Mouse (Mus musculus): ENCODE measurements at regions not wholly inside any gene's neighbourhood (a gene's known extent, or its start where the extent isn't known, plus 50 kb on each side); places are given as distances from the start of the nearest gene placed in this dataset.
"Not testable (repeated sequence)": the region's sequence is repeated elsewhere in the genome, so short reads cannot be mapped to it uniquely, and the experiment has no call there.

DNA sequence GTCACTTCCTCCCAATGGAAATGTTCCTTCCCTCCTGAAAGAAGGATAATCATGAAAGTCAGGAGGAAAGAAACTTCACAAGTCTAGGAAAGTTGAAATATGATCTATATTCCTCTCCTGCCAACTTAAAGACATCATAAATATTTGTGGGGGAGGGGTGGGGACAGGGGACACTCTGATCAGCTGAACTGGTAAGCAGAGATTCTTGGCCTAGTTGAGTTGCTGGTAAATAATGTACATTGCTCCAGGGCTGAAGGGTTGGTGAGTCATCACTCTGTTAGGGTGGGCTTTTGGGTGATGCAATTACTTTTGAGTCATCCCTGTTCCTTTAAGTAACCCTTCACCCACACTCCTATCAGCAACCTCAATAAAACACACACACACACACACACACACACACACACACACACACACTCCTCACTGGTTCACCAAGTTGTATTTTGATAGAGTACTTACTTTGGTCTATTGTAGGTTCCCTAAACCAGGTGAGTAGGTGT is 56.0 kb downstream of the Ccdc71l start:
- no peak for DNase-seq (ENCODE audit: low spot score)

DNA sequence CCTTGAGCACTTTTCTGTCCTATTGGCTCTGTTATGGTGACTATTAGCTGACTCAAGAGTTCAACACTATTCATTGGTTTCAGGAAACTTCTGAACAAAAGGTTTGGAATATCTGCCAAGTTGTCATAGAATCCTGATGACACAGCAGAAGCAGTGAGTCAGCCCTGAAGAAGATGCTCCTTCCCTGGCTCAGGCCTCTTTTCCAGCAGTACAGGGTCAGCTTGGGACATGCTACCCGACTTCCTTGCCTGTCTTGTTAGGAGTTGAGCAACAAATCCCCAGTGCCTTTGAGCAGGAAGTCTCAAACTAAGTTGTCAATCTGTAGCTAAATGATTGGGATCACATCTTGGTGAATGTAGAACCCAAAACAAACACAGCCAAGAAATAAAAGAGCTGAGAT is 56.6 kb downstream of the Ccdc71l start:
- no peak for DNase-seq (ENCODE audit: low spot score)

DNA sequence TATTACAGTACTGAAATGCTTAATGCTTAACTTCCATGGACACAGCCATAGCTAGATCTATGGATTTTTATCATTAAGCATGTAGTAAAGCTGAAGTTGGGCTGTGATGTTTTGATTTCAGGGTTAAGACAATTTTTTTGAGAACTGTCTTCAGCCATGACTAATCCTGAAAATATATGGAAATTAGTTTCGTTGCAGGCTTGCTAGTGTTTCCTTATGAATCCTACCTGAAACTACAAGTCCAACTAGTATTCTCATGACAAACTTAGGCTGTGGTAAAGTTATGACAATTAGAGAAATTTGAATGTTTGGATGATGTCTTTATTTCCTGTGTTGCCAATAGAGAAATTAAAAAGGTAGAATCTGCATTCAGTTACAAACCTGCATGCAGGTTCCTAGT is 59.7 kb downstream of the Ccdc71l start:
- no peak for DNase-seq (ENCODE audit: low spot score)

DNA sequence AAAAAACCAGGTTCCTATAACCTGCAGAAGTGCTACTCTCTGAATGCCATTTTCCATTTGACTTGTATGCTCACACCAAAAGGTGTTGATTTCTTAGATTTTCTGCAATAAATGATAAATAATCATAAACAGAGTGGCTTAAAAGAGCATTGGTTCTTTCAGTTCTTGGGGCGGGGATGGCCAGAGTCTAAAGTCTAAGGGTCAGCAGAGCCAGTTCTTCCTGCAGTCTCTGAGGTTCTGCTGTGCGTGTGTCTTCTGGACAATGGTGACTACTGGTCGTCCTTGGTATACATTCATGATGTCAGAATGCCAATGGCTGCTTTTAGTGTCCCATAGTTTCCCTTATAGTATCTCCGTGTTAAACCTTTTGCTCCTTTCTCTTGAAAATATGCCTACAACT is 66.3 kb downstream of the Ccdc71l start:
- DNase-seq (ENCODE audit: low spot score): no peak

DNA sequence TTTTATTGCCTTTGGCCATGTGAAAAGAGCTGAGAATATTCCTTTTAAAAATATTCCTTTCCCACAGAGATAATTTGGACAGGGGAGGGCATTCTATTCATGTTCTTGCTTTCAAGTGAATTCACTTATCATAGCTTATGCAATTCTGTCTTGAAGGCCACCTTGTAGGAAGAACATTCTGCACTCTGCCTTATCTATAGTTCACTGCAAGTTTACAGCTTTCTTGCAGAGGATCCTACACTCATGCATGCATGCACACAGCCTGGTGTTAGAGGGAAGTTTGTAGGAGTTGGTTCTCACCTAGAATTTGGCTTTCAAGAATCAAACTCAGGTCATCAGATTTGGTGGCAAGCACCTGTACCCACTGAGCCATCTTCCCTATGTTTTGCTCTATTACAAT is 67.4 kb downstream of the Ccdc71l start:
- DNase-seq (ENCODE audit: low spot score): no peak

DNA sequence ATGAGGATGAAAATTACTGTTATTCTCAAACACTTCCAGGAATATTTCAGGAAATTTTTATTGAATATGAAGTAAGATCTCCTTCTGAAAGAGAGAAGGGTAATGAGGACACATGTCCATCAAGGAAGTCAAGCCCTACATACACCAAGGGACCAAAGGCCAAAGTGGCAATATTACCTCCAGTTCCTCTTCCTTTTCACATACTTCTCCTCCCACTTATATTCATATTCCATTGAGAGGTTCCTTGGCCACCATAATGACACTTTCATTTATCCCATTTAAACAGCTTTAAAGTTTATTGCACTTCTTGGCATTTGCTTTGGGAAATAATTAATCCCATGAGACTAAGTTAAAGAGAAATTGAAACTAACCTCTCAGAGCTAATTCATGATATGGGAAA is 70.9 kb downstream of the Ccdc71l start:
- DNase-seq (ENCODE audit: low spot score): no peak

DNA sequence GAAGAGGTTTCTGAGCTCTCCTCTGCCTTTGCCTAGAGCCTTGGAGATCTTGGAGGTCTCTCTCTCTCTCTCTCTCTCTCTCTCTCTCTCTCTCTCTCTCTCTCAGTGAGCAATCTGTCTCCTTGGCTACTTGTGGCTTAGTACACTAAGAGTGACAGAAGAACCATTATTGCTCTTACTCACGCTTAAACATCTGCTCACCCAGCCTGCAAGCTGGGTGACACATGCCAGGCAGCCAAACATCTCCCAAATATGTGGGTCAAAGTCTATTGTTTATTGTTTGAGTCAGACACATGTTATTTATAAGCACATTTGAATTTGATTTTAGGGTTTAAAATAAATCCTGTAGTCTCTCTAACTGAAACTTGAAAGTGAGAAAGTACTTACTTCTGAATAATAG is 72.7 kb downstream of the Ccdc71l start:
- DNase-seq (ENCODE audit: low spot score): no peak

DNA sequence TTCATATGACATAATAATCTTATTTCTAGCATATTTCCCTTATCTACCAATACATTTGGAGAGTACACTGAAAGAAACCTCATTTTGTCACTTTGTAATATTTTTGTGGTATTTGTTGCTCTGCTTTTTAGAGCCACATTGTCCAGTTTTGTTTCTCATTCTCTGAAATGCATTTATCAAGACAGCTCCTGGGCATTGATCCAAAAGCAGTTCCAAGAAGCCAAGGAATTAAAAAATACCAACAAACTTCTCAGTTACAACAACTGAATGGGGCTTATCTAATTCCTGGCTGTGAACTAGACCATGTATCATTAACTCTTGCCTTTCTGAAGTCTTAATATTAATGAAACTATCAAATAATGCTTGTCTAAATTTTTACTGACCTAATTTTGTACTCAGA is 76.3 kb downstream of the Ccdc71l start:
- no peak for DNase-seq (ENCODE audit: low spot score)

DNA sequence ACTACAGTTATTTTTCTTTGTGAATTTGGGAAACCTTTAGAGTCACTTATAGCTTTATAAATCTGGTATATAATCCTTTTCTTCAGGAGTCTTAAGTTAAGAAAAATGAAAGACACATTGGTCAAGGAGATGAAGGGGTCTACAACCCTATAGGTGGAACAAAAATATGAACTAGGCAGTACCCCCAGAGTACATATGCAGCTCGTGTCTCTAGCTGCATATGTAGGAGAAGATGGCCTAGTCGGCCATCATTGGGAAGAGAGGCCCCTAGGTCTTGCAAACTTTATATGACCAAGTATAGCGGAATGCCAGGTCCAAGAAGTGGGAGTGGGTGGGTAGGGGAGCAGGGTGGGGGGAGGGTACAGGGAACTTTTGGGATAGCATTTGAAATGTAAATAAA is 76.7 kb downstream of the Ccdc71l start:
- not testable (repeated sequence) for DNase-seq (ENCODE audit: low spot score)

DNA sequence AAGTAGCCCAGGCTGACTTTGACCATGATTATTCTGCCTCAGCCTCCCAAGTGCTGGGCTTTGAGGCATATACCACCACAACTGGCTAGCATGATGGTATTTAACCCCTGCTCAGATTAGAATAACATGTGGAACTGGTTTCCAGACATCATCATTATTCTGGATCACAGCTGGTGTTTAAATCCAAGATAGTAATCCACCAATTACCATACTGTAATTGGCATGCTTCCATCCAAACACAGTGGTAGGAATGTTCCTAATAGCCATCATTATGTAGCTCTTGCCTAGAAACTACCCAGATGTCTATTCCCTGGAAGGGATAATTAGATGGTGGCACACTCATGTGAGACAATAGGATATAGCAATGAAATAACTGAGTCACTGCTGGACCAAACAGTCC is 77.4 kb downstream of the Ccdc71l start:
- DNase-seq (ENCODE audit: low spot score): no peak

DNA sequence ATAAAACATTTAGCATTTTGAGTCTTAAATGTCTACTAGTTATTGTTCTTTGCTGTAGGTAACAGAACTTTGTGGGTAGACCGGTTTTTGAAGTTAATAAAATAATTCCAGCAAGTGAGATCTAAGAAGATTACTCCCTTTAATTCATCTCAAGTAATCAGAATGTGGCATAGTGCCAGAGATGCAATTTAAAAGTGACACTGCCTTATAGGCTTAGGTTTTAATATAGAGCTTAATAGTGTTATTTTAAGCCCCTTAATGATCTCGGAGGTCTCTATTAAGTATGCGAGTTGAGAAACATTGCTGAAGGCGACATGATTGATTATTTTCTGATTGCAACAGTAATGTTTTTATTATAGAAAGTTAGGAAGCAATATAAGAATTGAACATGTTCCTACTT is 78.3 kb downstream of the Ccdc71l start:
- no peak for DNase-seq (ENCODE audit: low spot score)

DNA sequence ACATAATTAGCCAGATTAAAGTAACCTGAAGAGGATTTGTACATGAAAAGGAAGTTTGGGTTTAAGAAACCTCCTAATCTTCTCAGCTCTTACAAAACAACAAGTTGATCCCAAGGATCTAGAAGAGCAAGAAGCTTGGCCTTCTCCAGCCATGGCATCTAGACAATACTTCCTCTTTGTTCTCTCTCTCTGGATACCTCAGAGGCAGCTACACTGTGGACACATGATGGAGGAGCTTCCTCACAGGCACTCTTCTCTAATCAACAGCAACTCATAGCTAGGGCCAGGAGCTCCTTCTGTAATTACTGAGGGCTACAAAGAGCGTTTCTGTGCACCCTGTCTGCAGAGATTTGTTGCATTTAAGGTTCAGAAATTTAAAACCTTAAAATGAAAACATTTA is 79.9 kb downstream of the Ccdc71l start:
- DNase-seq (ENCODE audit: low spot score): no peak

DNA sequence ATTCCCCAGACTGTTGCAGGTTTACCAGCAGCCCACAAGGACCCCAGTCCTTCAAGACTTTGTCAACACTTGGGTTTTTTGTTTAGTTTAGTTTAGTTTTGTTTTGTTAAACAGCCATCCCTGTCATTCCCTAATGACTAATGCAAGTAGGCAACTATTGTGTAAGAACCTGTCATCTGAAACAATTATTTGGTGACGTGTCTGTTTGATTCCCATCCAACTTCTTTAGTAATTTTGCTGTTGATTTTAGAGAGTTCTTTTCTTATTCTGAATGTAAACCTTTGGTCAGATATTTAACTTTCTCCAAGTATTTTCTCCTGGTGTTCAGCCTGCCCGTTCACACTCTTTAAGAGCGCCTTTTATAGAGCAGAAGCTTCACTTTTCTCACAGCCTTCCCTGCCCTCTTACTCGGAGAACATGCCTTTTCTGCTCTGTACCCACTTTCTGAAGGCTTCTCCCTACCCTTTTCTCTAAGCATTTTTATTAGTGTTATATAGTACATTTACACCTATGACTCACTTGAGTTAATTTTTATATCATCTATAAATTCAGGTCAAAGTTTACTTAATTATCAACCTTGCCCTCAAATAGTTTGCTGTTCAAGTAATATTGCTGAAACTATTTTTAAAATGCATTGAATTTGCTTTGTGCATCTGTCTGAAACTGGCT is 82.0 kb downstream of the Ccdc71l start:
- no peak for DNase-seq (ENCODE audit: low spot score)

DNA sequence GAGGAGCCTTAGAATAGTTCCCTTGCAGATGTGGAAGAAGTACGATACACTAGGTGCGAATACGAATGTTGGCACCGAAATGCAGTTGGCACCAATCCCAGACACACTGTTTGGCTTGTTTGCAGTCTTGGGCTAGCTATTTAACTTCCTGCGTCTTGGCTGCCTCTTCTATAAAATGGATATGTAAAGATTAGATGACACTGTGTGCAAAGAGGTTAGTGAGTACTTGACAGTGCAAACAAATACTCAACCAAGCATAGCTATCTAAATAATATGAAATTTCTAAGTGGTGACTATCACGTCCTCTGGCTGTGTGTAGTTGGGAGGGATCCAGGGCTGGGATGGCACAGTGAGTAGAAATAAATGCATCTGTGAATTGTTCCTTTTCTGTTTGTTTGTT is 86.9 kb downstream of the Ccdc71l start:
- DNase-seq (ENCODE audit: low spot score): peak; percentile 47

DNA sequence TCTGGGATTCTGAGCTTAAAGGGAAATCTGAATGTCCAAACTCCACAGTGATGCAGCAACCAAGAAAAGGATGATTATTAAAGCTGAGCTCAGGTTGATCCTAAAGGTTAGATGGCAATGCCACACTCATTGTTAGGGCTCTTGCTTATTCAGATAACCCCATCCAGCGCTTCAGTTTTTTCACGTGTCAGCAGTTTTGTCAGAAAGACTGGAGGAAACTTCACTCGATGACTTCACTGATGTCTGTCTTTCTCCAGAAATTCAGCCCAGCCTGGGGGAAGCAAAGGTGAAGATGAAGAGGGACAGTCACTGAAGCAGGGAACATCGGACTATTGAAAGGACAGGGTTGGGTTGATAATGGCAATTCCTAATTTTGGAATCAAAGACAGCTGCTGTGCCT is 91.4 kb downstream of the Ccdc71l start:
- no peak for DNase-seq (ENCODE audit: low spot score)

DNA sequence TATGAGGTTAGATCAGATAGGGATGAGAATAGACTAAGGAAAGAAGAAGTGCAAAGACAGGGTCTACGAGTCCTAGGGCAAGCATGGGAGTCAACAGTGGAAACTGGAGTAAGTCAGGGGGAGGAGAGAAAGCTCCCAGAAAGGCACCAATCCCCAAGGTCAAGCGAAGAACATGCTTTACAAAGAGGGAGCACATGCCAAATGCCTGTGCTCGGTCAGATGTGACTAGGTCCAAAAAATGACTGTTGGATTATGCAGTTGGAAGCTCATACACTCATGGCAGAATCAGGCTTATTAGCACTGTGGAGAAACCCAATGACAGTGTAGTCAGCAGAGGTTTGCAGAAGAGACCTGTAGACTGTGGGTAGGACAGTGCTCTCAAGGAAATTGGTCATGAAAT is 100.9 kb downstream of the Ccdc71l start:
- no peak for DNase-seq (ENCODE audit: low spot score)

DNA sequence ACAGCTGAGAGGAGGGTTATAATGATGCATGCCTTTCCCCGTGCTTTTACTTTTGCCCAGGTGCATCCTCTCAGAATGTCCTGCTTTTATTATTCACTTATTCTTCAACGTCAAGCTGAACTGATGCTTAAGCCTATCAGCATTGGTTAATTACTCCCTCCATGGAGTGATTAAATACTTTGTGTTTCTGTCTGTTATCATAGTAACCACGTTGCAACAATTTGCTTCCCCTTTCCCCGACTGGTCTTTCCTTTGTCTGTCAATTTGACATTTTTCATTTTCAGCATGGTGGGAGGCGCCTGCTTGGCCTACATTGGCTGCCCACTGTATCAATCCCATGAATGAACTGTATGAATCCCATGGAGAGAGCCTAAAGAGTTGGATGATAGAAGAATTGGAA is 101.8 kb downstream of the Ccdc71l start:
- DNase-seq (ENCODE audit: low spot score): no peak

DNA sequence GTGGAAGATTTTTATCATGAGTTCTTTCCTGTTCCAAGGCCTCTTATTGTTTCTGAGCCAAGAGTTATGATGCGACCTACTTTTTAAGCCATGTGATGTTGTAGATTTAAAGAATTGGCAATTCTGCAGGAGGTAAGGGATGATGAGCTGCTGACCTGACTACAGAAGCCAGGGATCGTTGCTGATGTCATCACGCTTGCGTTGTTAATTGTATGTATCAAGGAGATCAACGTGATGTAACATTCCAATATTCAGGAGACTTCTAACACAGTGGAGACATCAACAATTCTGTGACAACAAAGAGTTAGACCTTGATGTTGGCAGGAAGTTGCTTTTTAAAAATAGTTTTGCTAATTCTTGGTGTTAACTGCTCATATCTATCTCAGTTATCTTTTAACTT is 102.5 kb downstream of the Ccdc71l start:
- DNase-seq (ENCODE audit: low spot score): no peak

DNA sequence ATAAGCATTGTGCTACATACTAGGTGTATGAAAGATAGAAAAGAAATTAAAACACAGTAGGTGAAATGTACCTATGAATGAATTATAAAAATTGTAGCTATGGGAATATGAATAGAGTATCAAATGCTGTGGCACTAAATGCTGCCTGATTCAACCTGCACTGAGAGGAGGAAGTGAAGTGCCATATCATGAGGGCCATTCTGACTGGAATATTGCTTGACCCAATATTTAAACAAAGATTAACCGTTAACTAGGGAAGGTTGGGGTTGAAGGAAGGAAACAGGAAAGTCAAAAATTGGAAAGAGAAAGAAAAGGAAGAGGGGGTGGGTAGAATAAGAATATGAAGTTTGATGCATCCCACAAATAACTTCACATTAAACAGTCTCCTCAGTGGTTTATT is 103.8 kb downstream of the Ccdc71l start:
- no peak for DNase-seq (ENCODE audit: low spot score)

DNA sequence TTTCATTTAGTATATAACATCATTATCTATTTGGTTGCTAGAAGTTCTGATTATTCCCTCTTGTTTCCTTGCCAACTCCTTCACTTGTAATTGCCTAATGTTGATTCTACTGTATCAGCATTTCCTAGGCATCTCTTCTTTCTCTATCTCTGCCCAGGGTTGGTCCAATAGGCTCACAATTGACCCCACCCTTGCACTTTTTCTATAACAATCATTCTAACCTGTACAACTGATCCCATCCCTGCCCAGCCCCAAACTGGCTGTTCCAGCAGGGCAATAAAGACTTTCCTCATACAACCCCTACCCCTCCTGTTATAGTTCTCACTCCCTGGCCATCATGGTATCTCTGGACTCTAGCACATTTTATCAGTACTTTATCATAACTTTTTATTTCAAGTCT is 104.3 kb downstream of the Ccdc71l start:
- no peak for DNase-seq (ENCODE audit: low spot score)

DNA sequence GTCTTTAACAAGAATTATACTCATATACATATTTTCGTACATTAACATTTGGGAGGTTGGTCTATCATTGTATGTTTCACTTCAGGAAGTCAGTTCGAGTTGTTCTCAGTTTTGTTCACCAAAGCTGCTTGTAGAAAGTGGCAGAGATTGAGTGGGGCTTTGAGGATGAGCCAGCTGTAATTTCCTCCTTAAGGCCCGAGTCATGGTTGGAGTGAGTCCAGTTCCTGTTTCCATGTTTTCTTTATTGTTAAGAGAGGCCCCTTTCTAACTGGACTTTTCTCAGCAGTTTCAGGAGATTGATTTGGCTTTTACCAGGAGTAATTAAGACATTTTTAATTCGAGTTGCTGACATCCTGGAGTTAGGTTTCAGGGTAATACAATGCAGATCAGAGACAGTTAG is 107.7 kb downstream of the Ccdc71l start:
- no peak for DNase-seq (ENCODE audit: low spot score)

DNA sequence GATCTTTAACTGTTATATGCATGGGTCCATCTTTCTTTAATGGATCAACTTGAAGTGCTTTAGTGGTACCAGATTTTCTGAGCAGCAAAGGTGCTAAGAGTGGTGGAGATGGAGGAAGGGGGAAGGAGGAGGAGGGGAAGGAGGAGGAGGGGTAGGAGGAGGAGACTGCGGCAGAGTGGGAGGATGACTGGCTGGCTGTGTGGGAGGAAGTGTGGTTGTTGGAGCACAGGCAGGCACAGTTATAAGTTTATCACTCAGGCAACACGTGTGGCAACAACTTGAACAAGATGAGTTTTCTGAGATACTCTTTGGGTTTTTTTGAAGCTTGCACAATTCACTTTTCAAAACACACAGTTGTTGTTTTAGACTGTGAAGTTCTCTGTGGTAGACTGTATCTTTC is 108.2 kb downstream of the Ccdc71l start:
- no peak for DNase-seq (ENCODE audit: low spot score)

DNA sequence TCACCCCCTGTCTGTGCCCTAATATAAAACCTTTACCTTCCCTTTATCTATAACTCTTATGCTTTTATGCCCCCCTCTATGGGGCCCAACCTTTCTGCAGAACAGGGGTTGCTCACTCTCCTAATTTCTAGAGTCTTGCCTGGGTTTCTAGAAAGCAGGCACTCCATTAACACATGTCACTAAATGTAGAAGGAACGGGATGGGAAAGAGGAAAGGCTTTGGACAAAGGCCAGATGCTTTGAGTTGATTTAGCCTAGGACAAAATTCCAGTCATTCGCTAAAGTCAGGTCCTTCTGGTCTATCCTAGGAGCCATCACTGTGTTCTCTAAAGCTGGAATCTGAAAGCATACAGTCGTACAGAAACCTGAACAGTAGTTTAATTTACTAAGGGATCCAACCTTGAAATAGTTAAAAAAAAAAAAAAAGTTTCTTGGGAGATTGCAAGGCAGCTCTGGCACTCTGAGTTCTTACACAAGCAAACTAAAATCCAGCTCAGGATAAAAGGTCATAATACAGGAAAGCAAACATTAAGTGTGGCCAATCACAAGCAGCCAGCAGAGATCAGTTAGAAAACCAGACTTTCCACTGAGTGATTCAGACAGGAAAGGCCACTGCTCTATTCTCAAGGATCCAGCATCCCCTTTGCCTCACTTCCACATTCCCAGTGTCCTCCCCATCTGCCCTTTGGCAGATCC is 109.5 kb downstream of the Ccdc71l start:
- no peak for DNase-seq (ENCODE audit: low spot score)

DNA sequence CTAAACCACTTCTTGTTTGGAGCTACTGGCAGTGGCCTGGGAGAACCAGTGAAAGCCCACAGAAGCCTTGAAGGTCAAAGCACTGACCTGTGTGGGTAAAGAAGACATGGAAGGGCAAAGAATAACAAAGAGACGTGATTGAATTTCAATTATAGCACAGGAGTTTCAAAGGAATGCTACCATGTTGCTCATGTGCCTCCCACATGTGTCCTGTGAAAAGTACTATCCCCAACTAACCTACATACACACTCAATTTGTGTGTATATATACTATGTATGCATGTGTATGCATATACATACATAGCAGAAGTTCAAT is 110.0 kb downstream of the Ccdc71l start:
- no peak for DNase-seq (ENCODE audit: low spot score)

All from testis, postnatal 10 days (tissue).